Mouse (Mus musculus): ENCODE data around the gene 1700042G07Rik. TPM values are rescaled to one million over a fixed set of nuclear protein-coding genes. Genes with fewer than 3 reads are reported as not detected.
A peak's percentile ranks its signal among the peaks of the same experiment; 100 is the strongest.

Gene 1700042G07Rik
- not detected in 2 replicates for polyA plus RNA-seq (2015; fragmentation: Nextera tagmentation; extraction: Ambion mirVana)

DNA sequence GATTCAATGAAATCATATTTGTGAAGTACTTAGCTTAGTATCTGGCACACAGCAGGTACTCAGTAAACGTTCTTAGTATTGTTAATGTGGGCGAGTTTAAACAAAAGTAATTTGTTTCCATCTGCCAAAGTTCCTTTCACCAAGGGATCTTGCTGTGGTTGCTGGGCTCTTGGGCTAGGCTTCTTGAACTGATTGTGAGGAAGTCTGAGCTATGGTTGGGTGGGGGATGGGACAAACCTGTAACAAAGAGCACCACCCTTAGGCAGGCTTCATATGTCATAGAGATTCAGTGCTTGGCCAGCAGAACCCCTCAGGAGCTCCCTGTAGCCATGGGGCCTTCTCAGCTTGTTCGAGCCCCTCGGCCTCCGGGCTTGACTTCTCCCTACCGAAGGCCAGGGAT is at the start of gene 1700042G07Rik, which contains the start of gene Gm49337:
Gene 1700042G07Rik, plus strand, starts transcription at position 301 of the 400 bp plus-strand sequence.
Gene Gm49337, plus strand, starts transcription at position 313 of the 400 bp plus-strand sequence.
- WGBS = 89% methylated on average over 6 of the region's 6 CpGs
- H3K27ac ChIP-seq = no peak within 1 kb of the TSS
- no peak within 1 kb of the TSS for H3K9ac ChIP-seq

DNA sequence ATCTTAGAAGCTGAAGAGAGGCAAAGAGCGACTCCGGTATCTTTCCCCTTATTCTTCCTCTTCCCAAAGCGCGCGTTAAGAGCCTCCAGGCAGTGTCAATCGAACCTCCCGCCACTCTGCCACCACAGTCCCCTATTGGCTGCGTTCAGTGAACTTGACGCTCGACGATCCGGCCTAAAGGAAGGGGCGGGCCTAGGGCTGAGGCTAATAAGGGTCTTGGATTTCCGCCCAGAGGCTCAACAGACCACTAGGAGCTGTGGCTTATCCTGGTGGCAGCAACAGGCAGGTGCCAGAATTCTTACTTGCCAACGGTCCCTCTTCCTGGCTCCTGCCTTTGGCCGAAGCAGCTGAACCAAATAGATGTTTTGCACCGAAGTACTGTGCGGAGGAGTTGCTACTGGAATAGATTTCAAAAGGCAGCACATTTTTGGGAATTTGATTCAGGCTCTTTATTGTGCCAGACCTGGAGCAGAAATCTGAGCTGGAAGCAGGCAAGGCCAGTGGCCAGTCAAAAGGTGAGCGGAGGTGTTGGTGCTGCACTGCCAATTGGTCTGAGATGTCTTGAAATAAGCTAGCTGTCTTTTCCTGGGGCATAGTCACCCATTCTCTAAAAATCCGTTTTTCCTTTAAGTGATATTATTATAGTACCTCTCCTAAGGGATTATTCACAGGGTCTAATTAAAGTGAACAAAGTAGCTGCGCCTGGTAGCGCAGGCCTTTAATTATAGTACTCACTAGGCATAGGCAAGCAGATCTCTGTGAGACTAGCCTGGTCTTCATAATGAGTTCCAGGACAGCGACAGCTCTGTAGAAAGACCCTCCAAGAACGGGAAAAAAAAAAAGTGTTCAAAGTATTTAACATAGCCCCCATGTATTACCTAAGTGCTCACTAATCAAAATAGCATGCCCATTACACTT is 49.3 kb upstream of the 1700042G07Rik start, which contains the start of the genes Rad54l and Pomgnt1:
Gene Rad54l, minus strand, starts transcription at position 89 of the 918 bp plus-strand sequence.
Gene Pomgnt1, plus strand, starts transcription at position 239 of the 918 bp plus-strand sequence.
- WGBS = 2% methylated on average over 24 of the region's 24 CpGs
- H3K9ac ChIP-seq = peak within 1 kb of the TSS; percentile 73
- no peaks in the 10 kb centered on the region for H3K27me3 ChIP-seq
- no peaks in the 10 kb centered on the region for H3K9me3 ChIP-seq
- ATAC-seq (ENCODE audit: low FRiP score, low read depth) = peak; percentile 98
- H3K36me3 ChIP-seq = peaks cover under 1% of the 10 kb centered on the region
- H3K4me3 ChIP-seq = peak within 1 kb of the TSS; percentile 62
- peak within 1 kb of the TSS; percentile 70 for H3K4me2 ChIP-seq (replicated peaks)
- H3K4me1 ChIP-seq = peaks cover 20% of the 10 kb centered on the region
- peak within 1 kb of the TSS; percentile 34; the same call in 1 of the 2 replicates for H3K27ac ChIP-seq

More for the DNA sequence above, at the start of gene 1700042G07Rik, which contains the start of gene Gm49337:
- Histone ChIP-seq H3K4me2 (replicated peaks) (no peak within 1 kb of the TSS), H3K27me3 (no peaks in the 10 kb centered on the region), H3K36me3 (no peaks in the 10 kb centered on the region), H3K9me3 (no peaks in the 10 kb centered on the region), H3K4me1 (peaks cover 35% of the 10 kb centered on the region), H3K4me3 (no peak within 1 kb of the TSS)
- no peak for ATAC-seq (ENCODE audit: low FRiP score, low read depth)

DNA sequence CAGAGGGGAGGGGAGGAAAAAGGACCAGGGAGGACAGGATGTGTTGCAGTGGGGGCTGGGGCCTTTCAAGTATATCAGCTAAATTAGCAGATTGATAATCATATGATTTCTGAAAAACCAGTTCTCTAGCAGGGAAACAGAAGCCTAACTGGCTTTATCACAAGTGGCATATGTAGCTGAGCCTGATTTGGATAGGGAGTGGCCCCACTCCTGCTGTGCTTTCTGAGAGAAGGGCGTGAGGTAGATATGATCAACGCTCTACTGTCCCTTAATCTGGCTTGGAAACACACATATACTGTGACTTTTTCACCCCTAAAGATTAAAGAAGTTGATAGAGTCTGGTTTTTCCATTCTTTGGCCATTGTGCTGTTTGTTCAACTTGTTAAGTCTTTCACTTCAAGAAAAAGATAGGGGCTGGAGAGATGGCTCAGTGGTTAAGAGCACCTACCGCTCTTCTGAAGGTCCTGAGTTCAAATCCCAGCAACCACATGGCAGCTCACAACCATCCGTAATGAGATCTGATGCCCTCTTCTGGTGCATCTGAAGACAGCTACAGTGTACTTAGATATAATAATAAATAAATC is 47.3 kb upstream of the 1700042G07Rik start:
- no peak overlapping the region for H3K4me2 ChIP-seq (replicated peaks)
- no peak overlapping the region for H3K27ac ChIP-seq
- H3K4me1 ChIP-seq = peaks cover 20% of the 10 kb centered on the region
- H3K36me3 ChIP-seq = no peaks in the 10 kb centered on the region
- H3K9me3 ChIP-seq = no peaks in the 10 kb centered on the region
- no peak overlapping the region for H3K4me3 ChIP-seq
- no peaks in the 10 kb centered on the region for H3K27me3 ChIP-seq
- 92% methylated on average over 4 of the region's 4 CpGs for WGBS
- no peak for ATAC-seq (ENCODE audit: low FRiP score, low read depth)
- H3K9ac ChIP-seq = no peak overlapping the region

DNA sequence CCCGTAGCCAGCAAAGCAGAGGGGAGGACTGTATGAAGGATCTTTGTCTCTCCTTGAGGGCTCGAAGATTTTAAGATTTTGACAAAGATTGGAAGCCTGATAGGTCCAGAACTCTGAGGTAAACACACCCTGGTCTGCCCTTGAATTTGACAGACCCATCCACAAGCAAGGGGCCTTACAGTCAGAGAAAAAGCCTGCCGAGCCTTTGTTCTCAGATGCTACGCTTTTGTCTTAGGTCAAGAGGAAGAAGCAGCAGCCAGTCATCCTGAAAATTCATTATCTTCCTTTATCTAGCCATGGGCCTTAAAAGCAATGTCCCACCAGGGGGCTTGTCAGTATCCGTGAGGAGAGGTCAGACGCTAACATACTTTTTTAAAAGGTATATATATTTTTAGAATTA is 45.2 kb upstream of the 1700042G07Rik start:
- 81% methylated on average over 6 of the region's 6 CpGs for WGBS
- no peaks in the 10 kb centered on the region for H3K9me3 ChIP-seq
- no peak overlapping the region for H3K4me3 ChIP-seq
- no peak overlapping the region for H3K9ac ChIP-seq
- peaks cover 13% of the 10 kb centered on the region for H3K4me1 ChIP-seq
- no peaks in the 10 kb centered on the region for H3K36me3 ChIP-seq
- no peaks in the 10 kb centered on the region for H3K27me3 ChIP-seq
- H3K27ac ChIP-seq = no peak overlapping the region
- no peak overlapping the region for H3K4me2 ChIP-seq (replicated peaks)
- no peak for ATAC-seq (ENCODE audit: low FRiP score, low read depth)

DNA sequence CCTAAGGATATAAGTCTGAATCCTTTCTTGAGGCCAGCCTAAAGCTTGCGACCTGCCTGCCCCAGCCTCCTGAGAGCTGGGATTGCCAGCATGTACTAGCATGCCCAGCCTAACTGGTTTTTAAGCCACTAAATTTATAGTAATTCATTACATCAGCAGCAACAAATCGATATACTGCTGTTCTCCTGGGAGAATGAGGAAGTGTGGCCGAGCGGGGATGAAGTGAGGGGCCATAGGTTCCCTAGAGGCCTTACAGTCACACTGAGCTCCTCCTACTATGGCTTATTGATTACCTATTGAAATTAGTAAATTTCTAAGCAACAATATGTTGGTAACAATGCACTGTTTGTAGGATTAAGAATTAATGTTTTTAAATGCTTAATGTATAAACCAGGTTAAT is 40.0 kb upstream of the 1700042G07Rik start:
- Histone ChIP-seq H3K27ac (no peak overlapping the region), H3K4me3 (no peak overlapping the region), H3K9me3 (no peaks in the 10 kb centered on the region), H3K36me3 (no peaks in the 10 kb centered on the region; the same call in 1 of the 2 replicates), H3K27me3 (no peaks in the 10 kb centered on the region), H3K9ac (no peak overlapping the region), H3K4me2 (replicated peaks) (no peak overlapping the region), H3K4me1 (no peaks in the 10 kb centered on the region)
- ATAC-seq (ENCODE audit: low FRiP score, low read depth) = no peak
- 76% methylated on average over 4 of the region's 4 CpGs for WGBS

DNA sequence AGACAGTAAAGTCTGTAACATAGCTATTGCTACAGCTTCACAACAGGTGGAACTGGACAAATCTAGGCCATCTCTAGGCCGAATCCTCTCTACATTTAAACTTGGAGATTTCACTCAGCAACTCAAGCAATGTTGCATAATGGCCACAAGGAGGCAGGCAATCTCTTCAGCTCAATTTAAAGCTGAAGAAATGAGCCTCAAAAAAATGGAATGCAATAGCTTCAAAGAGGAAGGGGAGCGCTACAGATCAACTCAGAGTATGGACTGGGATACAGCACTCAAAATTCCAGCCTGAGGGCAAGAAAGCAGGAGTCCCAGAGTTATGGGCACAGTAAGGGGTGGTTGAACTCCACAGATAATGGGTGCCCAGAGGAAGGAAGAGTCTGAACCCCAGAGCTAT is 38.2 kb upstream of the 1700042G07Rik start:
- Histone ChIP-seq H3K4me1 (no peaks in the 10 kb centered on the region), H3K36me3 (no peaks in the 10 kb centered on the region; the same call in 1 of the 2 replicates), H3K9ac (no peak overlapping the region), H3K27me3 (no peaks in the 10 kb centered on the region), H3K27ac (no peak overlapping the region), H3K4me2 (replicated peaks) (no peak overlapping the region), H3K4me3 (no peak overlapping the region), H3K9me3 (no peaks in the 10 kb centered on the region)
- no peak for ATAC-seq (ENCODE audit: low FRiP score, low read depth)
- 44% methylated on average over 2 of the region's 2 CpGs for WGBS

DNA sequence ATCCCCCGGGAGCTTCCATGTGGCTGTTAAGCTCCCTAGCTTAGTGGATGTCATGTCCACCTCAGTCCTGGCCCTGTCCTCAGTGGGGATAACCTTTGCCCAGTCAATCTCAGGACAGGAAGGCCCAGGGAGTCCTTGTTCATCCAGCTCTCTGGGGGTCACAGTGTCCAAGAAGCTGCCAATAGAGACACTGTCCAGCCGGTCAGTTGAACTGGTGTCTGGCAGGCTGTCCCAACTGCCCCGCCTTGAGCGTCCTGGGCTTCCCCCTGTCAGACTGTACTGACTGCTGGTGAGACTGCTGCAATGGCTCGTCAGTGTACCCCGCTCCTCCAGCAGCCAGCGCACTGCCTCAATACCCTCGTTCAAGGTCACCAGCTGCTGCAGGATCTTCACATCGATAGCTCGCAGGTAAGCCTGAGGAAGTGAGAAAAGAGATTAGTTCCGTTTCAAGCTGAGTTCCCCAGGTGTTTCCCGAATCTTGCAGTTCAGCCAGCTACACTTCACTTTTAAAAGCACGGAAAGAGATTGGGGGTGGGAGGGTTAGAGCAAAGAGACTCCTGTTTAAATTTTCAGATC is 35.7 kb upstream of the 1700042G07Rik start:
- no peaks in the 10 kb centered on the region; the same call in 1 of the 2 replicates for H3K36me3 ChIP-seq
- H3K4me2 ChIP-seq (replicated peaks) = no peak overlapping the region
- no peak overlapping the region for H3K27ac ChIP-seq
- H3K9me3 ChIP-seq = no peaks in the 10 kb centered on the region
- H3K9ac ChIP-seq = no peak overlapping the region
- WGBS = 53% methylated on average over 13 of the region's 13 CpGs
- no peaks in the 10 kb centered on the region for H3K4me1 ChIP-seq
- ATAC-seq (ENCODE audit: low FRiP score, low read depth) = no peak
- 0 out of 2 replicates have a peak, but pooled peaks cover 2% of the 10 kb centered on the region for H3K27me3 ChIP-seq
- H3K4me3 ChIP-seq = no peak overlapping the region

DNA sequence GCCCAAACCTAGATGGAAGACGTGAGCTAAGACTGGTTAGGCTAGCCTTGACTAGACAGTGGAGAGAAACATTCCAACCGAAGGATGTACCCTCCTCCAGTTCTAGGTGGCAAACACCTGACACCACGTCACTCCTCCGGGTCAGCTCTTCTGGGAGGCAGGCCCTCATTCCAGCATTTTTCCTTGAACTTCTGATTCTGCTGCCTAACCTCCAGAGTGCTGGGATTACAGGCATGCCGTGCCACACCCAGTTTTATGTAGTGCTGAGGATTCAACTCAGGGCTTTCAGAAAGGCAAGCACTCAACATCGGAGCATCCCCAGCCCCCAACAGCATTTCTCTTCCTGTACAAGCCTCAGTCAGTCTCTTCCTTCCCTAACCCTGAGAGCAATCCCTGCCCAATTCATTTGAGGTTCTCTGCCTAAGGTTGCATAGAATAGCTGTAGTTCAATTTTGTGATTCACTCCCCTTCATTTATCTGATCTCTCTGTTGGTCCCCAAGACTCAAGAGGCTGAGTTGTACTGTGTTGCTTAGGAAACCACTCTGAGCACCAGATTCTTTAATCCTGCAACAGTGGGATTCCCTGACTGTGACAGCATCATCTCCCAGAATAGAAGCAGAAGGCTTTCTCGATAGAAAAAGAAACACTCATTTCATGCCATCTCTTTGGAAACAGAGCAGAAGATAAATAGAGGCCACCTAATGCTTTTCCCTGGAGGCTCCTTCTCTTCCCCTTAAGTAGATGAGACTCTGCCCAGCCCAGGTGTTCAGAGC is 32.2 kb upstream of the 1700042G07Rik start:
- Histone ChIP-seq H3K27me3 (peaks cover 12% of the 10 kb centered on the region), H3K4me3 (no peak overlapping the region), H3K36me3 (no peaks in the 10 kb centered on the region; the same call in 1 of the 2 replicates), H3K9ac (no peak overlapping the region), H3K9me3 (no peaks in the 10 kb centered on the region), H3K27ac (no peak overlapping the region), H3K4me2 (replicated peaks) (no peak overlapping the region), H3K4me1 (peaks cover 14% of the 10 kb centered on the region)
- WGBS = 78% methylated on average over 7 of the region's 7 CpGs
- no peak for ATAC-seq (ENCODE audit: low FRiP score, low read depth)

DNA sequence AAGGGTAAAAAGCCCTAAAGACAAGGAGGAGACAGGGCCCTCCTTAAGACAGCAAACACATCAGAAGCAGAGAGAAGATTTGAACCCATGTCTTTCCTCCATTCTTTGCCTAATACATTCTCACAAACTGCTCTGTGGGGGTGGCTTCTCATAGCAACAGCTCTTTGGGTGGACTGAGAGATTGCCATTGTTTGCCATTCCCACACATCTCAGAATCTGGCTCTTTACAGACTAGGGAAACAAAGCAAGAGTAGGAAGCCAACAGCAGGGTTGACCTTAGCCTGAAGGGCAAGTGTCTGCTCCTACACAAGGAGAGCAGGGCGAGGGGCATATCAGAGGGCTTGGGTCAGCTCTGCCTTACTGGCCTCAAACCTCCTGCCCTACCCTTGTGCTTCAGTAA is 31.4 kb upstream of the 1700042G07Rik start:
- Histone ChIP-seq H3K9ac (no peak overlapping the region), H3K9me3 (no peaks in the 10 kb centered on the region), H3K36me3 (no peaks in the 10 kb centered on the region; the same call in 1 of the 2 replicates), H3K4me3 (no peak overlapping the region), H3K4me1 (peaks cover 14% of the 10 kb centered on the region), H3K4me2 (replicated peaks) (no peak overlapping the region), H3K27me3 (peaks cover 12% of the 10 kb centered on the region), H3K27ac (no peak overlapping the region)
- no peak for ATAC-seq (ENCODE audit: low FRiP score, low read depth)
- WGBS = 81% methylated on average over 1 of the region's 1 CpGs

DNA sequence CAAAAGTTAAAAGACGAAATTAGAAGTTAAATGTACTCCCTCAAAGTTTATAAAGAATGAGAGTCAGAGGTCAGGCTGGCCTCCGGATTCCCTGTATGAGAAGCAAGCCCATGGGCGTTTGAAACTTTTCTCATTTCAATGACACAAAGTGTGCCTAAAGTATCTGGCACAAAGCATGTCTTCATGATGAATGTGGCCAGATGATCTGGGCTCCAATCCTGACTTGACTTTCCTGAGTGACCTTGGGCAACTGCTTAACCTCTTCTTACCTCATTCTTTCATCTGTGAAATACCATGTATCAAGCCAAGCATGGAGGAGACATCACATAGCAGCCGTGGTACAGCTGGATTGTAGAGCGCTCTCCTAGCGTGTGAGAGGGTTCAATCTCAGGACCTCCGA is 30.9 kb upstream of the 1700042G07Rik start:
- ATAC-seq (ENCODE audit: low FRiP score, low read depth) = no peak
- no peaks in the 10 kb centered on the region; the same call in 1 of the 2 replicates for H3K36me3 ChIP-seq
- no peaks in the 10 kb centered on the region for H3K9me3 ChIP-seq
- no peak overlapping the region for H3K27ac ChIP-seq
- no peak overlapping the region for H3K4me3 ChIP-seq
- H3K4me2 ChIP-seq (replicated peaks) = no peak overlapping the region
- peaks cover 14% of the 10 kb centered on the region for H3K4me1 ChIP-seq
- H3K27me3 ChIP-seq = peaks cover 12% of the 10 kb centered on the region
- WGBS = 83% methylated on average over 7 of the region's 7 CpGs
- H3K9ac ChIP-seq = no peak overlapping the region

DNA sequence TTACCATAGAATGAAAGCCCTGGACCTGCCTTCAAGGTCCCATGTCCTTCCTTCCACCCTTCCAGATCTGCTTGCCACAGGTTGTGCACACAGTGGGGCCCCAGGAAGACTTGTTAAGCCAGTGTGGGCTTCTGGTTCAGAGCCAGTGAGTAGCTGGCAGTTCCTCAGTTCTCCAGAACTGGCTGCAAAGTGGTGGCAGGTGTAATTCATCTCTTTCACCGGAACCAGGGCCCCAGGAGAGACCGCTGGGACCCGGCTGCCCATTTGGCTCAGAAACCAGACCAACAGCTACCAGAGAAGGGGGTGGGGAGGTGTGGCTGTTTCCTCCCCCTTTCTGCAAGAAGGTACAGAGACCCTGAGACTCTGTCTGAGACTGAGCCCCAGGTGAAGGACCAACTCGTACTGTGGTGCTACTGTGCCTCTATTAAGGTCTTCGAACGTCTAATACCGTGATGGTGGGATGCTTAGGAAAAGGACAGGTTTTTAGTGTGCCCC is 29.8 kb upstream of the 1700042G07Rik start:
- peak overlapping the region; percentile 78 for H3K4me3 ChIP-seq
- H3K27ac ChIP-seq = no peak overlapping the region
- H3K36me3 ChIP-seq = no peaks in the 10 kb centered on the region
- peak overlapping the region; percentile 81 for H3K9ac ChIP-seq
- WGBS = 4% methylated on average over 7 of the region's 7 CpGs
- peak overlapping the region; percentile 91 for H3K4me2 ChIP-seq (replicated peaks)
- peaks cover 12% of the 10 kb centered on the region for H3K27me3 ChIP-seq
- peaks cover 14% of the 10 kb centered on the region for H3K4me1 ChIP-seq
- no peak for ATAC-seq (ENCODE audit: low FRiP score, low read depth)
- no peaks in the 10 kb centered on the region for H3K9me3 ChIP-seq

Data from limb, embryonic 13.5 days (tissue).